Mouse (Mus musculus): Measurements from ENCODE around the gene Rps26.

DNA sequence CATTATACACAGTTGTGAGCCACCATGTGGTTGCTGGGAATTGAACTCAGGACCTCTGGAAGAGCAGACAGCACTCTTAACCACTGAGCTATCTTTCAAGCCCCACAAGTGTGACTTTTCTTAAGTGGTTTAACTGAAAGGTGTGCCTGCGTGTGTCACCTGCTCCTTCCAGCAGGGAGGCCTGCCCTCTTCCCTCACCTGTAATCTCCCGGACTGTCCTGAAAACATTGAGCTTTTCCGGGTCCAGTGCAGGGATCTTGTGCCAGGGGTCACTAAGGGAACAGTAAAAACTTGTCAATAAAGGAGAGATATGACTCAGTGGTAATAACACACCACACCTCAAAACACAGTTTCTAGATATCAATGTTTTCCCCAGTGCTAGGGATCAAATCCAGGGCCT is 47.2 kb downstream of the Rps26 start:
- TF ChIP-seq GATA1 (IDR thresholded peaks at IDR 0.05; ENCODE audit: low read length) = no peak
- TF ChIP-seq TAL1 (IDR thresholded peaks at IDR 0.05; ENCODE audit: low read length) = no peak

Measured in erythroblast, embryonic 14.5 days (primary cell).